In the genomic region with DNA sequence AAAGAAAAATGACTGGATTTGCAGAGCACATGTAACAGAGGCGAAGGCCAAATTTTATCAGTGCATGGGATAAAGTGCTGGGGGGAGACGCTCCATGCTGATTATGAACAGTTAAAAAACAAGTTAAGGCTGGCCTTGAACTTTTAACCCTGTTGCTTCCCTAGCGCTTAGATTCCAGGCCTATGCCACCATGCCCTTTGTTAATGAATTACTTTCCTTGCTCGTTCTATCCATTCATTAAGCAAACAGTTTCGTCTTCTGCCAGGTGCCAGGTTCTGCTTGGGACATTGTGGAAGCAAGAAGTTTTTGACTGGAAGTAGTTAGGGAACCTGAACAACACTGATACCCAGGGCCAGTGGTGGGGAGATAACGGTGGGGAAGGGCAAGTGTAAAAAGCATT, we compare ENCODE assay signal across 26 mouse cellular contexts. TPM values are rescaled to one million over a fixed set of nuclear protein-coding genes. Genes with fewer than 3 reads are reported as not detected.
"Had no signal": no experiment of that assay in that cellular context is flagged by ENCODE, and none has a peak within 500 bp of the region (broad histone marks: within the 10 kb centered on the region; RNA-seq: fewer than 3 reads in every experiment).

No protein-coding gene starts in this region.

- DNase-seq: gastrocnemius, adult 2 months; gastrocnemius, postnatal 10 days; gastrocnemius, postnatal 25 days; heart, adult 18-20 months; heart, postnatal 10 days; heart, postnatal 4 days; kidney, adult 11 months; kidney, postnatal 14 days; layer of hippocampus, adult 9-11 months; layer of hippocampus, postnatal 36 days; left cerebral cortex, postnatal 4 days; liver, embryonic 13.5 days had no signal

- H3K9me3 ChIP-seq: heart, embryonic 10.5 days; heart, embryonic 12.5 days; hindbrain, embryonic 10.5 days; hindbrain, embryonic 12.5 days; kidney, embryonic 15.5 days; limb, embryonic 13.5 days; limb, embryonic 15.5 days; liver, embryonic 13.5 days; liver, embryonic 15.5 days had no signal

- H3K27me3 ChIP-seq: heart, embryonic 12.5 days; hindbrain, embryonic 12.5 days; kidney, embryonic 15.5 days; limb, embryonic 13.5 days; limb, embryonic 15.5 days; liver, embryonic 13.5 days; liver, embryonic 15.5 days had no signal

- H3K4me3 ChIP-seq: gastrocnemius, adult 2 months; heart, embryonic 10.5 days; heart, embryonic 12.5 days; hindbrain, embryonic 10.5 days; hindbrain, embryonic 12.5 days; kidney, embryonic 15.5 days; limb, embryonic 13.5 days; limb, embryonic 15.5 days; liver, embryonic 13.5 days; liver, embryonic 15.5 days had no signal

- H3K9ac ChIP-seq: heart, embryonic 12.5 days; hindbrain, embryonic 12.5 days; hindbrain, embryonic 14.5 days; kidney, embryonic 15.5 days; limb, embryonic 13.5 days; limb, embryonic 15.5 days; liver, embryonic 13.5 days; liver, embryonic 15.5 days had no signal

- H3K4me2 ChIP-seq: heart, embryonic 12.5 days; hindbrain, embryonic 12.5 days; hindbrain, embryonic 14.5 days; kidney, embryonic 15.5 days; limb, embryonic 13.5 days; limb, embryonic 15.5 days; liver, embryonic 11.5 days; liver, embryonic 13.5 days; liver, embryonic 15.5 days had no signal

- H3K36me3 ChIP-seq: heart, embryonic 12.5 days; kidney, embryonic 15.5 days; liver, embryonic 13.5 days; liver, embryonic 15.5 days had no signal

- H3K4me1 ChIP-seq: heart, embryonic 12.5 days; hindbrain, embryonic 10.5 days; hindbrain, embryonic 12.5 days had no signal

- ATAC-seq: hindbrain, embryonic 16.5 days; inflammation-experienced regulatory T-cells, adult 6 months had no signal

- H3K27ac ChIP-seq: gastrocnemius, adult 2 months; heart, embryonic 10.5 days; hindbrain, embryonic 10.5 days; hindbrain, embryonic 12.5 days; hindbrain, embryonic 14.5 days; kidney, embryonic 15.5 days; kidney, postnatal 0 days; limb, embryonic 13.5 days; limb, embryonic 15.5 days; liver, embryonic 13.5 days; liver, embryonic 15.5 days had no signal

RNA-seq across cellular contexts. Expression of a gene that starts 23.7 kb away (rescaled TPM):
- total RNA-seq: granulocyte monocyte progenitor cell, adult 5-6 weeks had no signal
